Mouse (Mus musculus): ENCODE measurements around the gene Sapcd2. TPM values are rescaled to one million over a fixed set of nuclear protein-coding genes. Genes with fewer than 3 reads are reported as not detected.

Gene Sapcd2
- total and polyA plus RNA-seq, 2 experiments from 2014 or later, result 20.2 to 38.1 TPM

DNA sequence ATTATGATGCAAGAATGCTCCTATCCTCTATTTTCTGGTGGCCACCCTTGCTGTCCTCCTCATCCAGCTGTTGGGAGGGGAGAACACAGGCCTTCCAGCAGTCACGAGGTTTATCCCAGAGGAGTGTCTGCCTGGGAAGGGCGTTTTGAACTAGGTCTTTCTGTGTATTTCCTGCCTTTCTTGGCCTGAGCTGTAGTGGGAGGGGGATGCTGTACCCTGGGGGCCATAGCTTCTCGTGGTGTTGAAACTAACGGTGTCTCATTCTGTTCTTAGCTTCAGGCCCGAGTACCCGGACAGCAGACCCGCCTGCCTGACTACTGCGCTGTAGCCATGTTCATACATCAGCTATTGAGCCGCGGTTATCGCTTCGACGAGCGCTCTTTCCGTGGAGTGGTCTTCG, 28.2 kb downstream of the Sapcd2 start:
- H3K27ac ChIP-seq, result no peak overlapping the region
- WGBS, result 23% methylated on average over 16 of the region's 16 CpGs
- H3K36me3 ChIP-seq (ENCODE audit: insufficient read depth, low read length), result no peaks in the 10 kb centered on the region
- peak overlapping the region; percentile 58 for H3K4me2 ChIP-seq (ENCODE audit: low read depth, low read length)
- no peaks in the 10 kb centered on the region for H3K9me3 ChIP-seq (ENCODE audit: low read length)
- no peak for TF ChIP-seq CTCF (IDR thresholded peaks at IDR 0.05; ENCODE audit: low read depth)
- H3K9ac ChIP-seq (replicated peaks; ENCODE audit: low read length), result peak overlapping the region; percentile 31; the same call in 1 of the 2 replicates
- ATAC-seq, result no peak
- H3K4me1 ChIP-seq (ENCODE audit: insufficient read depth, low read length), result peaks cover 36% of the 10 kb centered on the region
- peaks cover 23% of the 10 kb centered on the region for H3K27me3 ChIP-seq (ENCODE audit: insufficient read depth, low read length)
- H3K4me3 ChIP-seq (ENCODE audit: low read length), result peak overlapping the region; percentile 23
- no peak for DNase-seq (ENCODE audit: low spot score)

DNA sequence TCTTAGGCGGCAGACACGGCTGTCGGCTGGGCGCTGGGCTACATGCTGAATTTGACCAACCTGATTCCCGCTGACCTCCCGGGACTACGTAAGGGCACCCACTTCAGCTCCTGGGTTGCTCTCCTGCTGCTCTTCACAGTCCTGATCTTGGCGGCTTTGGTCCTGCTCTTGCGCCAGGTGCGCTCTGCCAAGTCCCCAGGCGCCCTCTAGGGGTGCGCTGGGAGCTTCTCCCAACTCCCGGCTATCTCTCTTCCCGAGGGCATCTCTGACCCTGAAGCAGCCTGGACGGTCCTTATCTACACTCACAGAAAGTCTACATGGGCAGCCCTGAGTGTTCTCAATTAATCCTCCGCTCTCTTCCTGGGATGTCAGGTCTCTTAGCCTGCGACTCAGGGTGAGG, 28.6 kb downstream of the Sapcd2 start:
- ATAC-seq, result no peak
- peak; percentile 74 for DNase-seq (ENCODE audit: low spot score)
- H3K4me3 ChIP-seq (ENCODE audit: low read length), result peak overlapping the region; percentile 23
- H3K27ac ChIP-seq, result no peak overlapping the region
- 4% methylated on average over 17 of the region's 17 CpGs for WGBS
- peak overlapping the region; percentile 31; the same call in 1 of the 2 replicates for H3K9ac ChIP-seq (replicated peaks; ENCODE audit: low read length)
- no peaks in the 10 kb centered on the region for H3K9me3 ChIP-seq (ENCODE audit: low read length)
- 0 out of 2 replicates have a peak, but pooled peaks cover 1% of the 10 kb centered on the region for H3K36me3 ChIP-seq (ENCODE audit: insufficient read depth, low read length)
- H3K27me3 ChIP-seq (ENCODE audit: insufficient read depth, low read length), result peaks cover 23% of the 10 kb centered on the region
- H3K4me2 ChIP-seq (ENCODE audit: low read depth, low read length), result peak overlapping the region; percentile 58
- peaks cover 33% of the 10 kb centered on the region for H3K4me1 ChIP-seq (ENCODE audit: insufficient read depth, low read length)
- peak; percentile 73 for TF ChIP-seq CTCF (IDR thresholded peaks at IDR 0.05; ENCODE audit: low read depth)

DNA sequence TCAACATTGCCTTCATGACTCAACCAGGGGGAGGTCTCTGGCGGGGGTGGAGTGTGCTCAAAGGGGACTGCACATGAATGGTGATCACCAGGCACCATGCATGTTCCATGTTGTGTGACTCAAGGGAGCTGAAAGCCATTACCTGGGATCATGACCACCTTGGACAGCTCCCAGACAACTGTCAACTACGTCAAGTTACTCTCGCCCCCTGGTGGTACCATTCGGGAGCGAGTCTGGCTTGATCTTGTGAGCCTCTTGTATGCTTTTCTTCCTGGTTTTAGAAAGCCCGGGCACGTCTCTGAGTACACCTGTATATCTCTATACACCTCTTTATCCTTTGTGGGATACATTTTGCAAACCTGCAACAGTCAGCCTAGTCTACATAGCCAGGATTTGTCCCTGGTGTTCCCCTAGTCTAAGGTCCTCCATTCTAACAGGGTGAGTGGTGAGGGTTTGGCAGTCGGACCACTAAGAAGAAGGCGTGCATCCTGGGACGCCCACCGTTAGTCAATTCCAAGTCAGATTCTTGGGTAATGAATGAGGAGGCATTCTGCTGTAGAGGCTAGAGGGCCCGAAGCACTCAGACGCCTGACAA, 30.4 kb downstream of the Sapcd2 start:
- WGBS, result 0% methylated on average over 13 of the region's 13 CpGs
- DNase-seq (ENCODE audit: low spot score) (peak; percentile 93), ATAC-seq (peak; percentile 61)
- Histone ChIP-seq H3K4me3 (ENCODE audit: low read length) (peak overlapping the region; percentile 96), H3K36me3 (ENCODE audit: insufficient read depth, low read length) (peaks cover 10% of the 10 kb centered on the region; the same call in 1 of the 2 replicates), H3K9me3 (ENCODE audit: low read length) (no peaks in the 10 kb centered on the region), H3K4me1 (ENCODE audit: insufficient read depth, low read length) (peaks cover 23% of the 10 kb centered on the region; the same call in 1 of the 2 replicates), H3K4me2 (ENCODE audit: low read depth, low read length) (peak overlapping the region; percentile 62), H3K27me3 (ENCODE audit: insufficient read depth, low read length) (peaks cover 16% of the 10 kb centered on the region; the same call in 1 of the 2 replicates), H3K9ac (replicated peaks; ENCODE audit: low read length) (peak overlapping the region; percentile 99), H3K27ac (peak overlapping the region; percentile 91)
- peak; percentile 87 for TF ChIP-seq CTCF (IDR thresholded peaks at IDR 0.05; ENCODE audit: low read depth)

DNA sequence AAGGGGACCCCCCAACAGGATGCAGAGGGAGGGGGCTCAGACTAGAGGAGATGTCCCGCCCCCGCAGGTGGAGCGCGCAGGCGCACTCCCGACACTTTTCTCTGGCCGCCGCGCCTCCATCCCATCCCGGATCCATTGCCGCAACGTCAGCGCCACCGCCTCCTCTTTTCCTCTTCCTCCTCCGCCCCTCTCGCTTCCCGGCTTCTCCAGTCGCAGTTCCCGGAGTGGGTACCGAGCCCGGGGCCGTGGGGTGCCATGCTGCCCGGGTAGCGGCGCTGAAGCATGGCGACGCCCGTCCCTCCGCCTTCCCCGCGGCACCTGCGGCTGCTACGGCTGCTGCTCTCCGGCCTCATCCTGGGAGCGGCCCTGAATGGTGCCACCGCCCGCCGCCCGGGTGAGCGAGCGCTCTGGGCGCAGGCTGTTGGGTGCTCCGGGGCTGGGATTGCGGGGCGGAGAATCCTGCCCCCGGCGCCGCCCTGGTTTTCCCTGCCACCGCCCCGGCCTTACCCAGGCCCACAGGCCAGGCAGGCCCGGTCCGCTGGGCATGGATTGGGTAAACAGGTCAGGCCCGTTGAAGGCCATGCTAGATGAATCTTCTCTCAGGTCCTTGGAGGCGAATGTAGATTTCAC, 31.0 kb downstream of the Sapcd2 start:
- Histone ChIP-seq H3K4me2 (ENCODE audit: low read depth, low read length) (peak overlapping the region; percentile 62), H3K27me3 (ENCODE audit: insufficient read depth, low read length) (peaks cover 12% of the 10 kb centered on the region; the same call in 1 of the 2 replicates), H3K27ac (peak overlapping the region; percentile 91), H3K36me3 (ENCODE audit: insufficient read depth, low read length) (peaks cover 16% of the 10 kb centered on the region; the same call in 1 of the 2 replicates), H3K4me3 (ENCODE audit: low read length) (peak overlapping the region; percentile 96), H3K9me3 (ENCODE audit: low read length) (no peaks in the 10 kb centered on the region), H3K9ac (replicated peaks; ENCODE audit: low read length) (peak overlapping the region; percentile 99), H3K4me1 (ENCODE audit: insufficient read depth, low read length) (peaks cover 23% of the 10 kb centered on the region; the same call in 1 of the 2 replicates)
- 0% methylated on average over 38 of the region's 54 CpGs for WGBS
- DNase-seq (ENCODE audit: low spot score) (peak; percentile 92), ATAC-seq (peak; percentile 79)
- no peak for TF ChIP-seq CTCF (IDR thresholded peaks at IDR 0.05; ENCODE audit: low read depth)

DNA sequence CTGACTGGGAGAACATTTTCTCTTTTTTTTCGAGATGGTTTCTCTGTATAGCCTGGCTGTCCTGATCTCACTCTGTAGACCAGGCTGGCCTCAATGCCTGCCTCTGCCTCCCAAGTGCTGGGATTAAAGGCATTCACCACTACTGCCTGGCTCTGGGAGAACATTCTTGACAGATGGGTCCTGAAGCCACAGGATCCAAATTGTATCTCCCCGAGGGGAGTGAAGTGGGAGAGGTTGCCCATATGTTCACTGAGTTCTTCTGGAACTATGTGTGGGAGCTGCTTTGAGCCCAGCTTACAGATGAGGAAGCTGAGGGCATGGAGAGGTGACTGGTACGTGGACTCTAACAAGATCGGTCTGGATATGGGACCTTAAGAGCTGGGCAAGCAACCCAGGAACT, 31.9 kb downstream of the Sapcd2 start:
- peaks cover 25% of the 10 kb centered on the region for H3K36me3 ChIP-seq (ENCODE audit: insufficient read depth, low read length)

DNA sequence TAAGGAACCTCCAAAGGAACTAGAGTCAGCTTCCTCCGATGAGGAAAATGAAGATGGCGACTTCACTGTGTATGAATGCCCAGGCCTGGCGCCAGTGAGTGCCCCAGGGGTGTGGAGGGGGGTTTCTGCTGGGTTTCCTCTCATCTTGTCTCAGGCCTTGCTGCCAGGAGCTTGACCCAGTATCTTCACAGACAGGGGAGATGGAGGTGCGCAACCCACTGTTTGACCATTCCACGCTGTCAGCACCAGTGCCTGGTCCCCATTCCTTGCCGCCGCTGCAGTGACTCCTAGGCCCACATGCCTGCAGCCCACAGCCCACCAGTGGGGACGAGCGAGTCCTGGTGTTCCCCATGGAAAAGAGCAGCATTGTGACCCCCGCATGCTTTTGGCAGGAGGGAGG, 36.8 kb downstream of the Sapcd2 start:
- no peaks in the 10 kb centered on the region for H3K27me3 ChIP-seq (ENCODE audit: insufficient read depth, low read length)
- no peak for ATAC-seq
- no peak overlapping the region for H3K27ac ChIP-seq
- no peak overlapping the region for H3K4me2 ChIP-seq (ENCODE audit: low read depth, low read length)
- H3K4me1 ChIP-seq (ENCODE audit: insufficient read depth, low read length), result peaks cover 10% of the 10 kb centered on the region; the same call in 1 of the 2 replicates
- no peak for TF ChIP-seq CTCF (IDR thresholded peaks at IDR 0.05; ENCODE audit: low read depth)
- no peak overlapping the region for H3K9ac ChIP-seq (replicated peaks; ENCODE audit: low read length)
- no peak for DNase-seq (ENCODE audit: low spot score)
- no peak overlapping the region for H3K4me3 ChIP-seq (ENCODE audit: low read length)
- H3K36me3 ChIP-seq (ENCODE audit: insufficient read depth, low read length), result peaks cover 40% of the 10 kb centered on the region
- WGBS, result 87% methylated on average over 10 of the region's 10 CpGs
- no peaks in the 10 kb centered on the region for H3K9me3 ChIP-seq (ENCODE audit: low read length)

More for the DNA sequence above, 31.9 kb downstream of the Sapcd2 start:
- no peak for TF ChIP-seq CTCF (IDR thresholded peaks at IDR 0.05; ENCODE audit: low read depth)
- no peak for DNase-seq (ENCODE audit: low spot score)
- H3K9me3 ChIP-seq (ENCODE audit: low read length), result no peaks in the 10 kb centered on the region
- H3K4me3 ChIP-seq (ENCODE audit: low read length), result peak overlapping the region; percentile 96
- H3K27ac ChIP-seq, result peak overlapping the region; percentile 91
- peaks cover 23% of the 10 kb centered on the region; the same call in 1 of the 2 replicates for H3K4me1 ChIP-seq (ENCODE audit: insufficient read depth, low read length)
- 76% methylated on average over 4 of the region's 4 CpGs for WGBS
- no peak for ATAC-seq
- H3K9ac ChIP-seq (replicated peaks; ENCODE audit: low read length), result peak overlapping the region; percentile 99
- H3K4me2 ChIP-seq (ENCODE audit: low read depth, low read length), result peak overlapping the region; percentile 62
- peaks cover 11% of the 10 kb centered on the region; the same call in 1 of the 2 replicates for H3K27me3 ChIP-seq (ENCODE audit: insufficient read depth, low read length)
